Mouse (Mus musculus) gonadal fat pad, adult 2 months (tissue): ENCODE measurements around the gene Lrrc75a. TPM values are rescaled to one million over a fixed set of nuclear protein-coding genes. Genes with fewer than 3 reads are reported as not detected.
A peak's percentile ranks its signal among the peaks of the same experiment; 100 is the strongest.

ENCODE experiments used
- DNase-seq: peaks from one replicate; pipeline ENCODE4 v3.0.0-alpha.2; 2012; ENCODE audit warnings: low read depth
- polyA plus RNA-seq: library from polyadenylated mRNA; depleted of rRNA; stranded (reverse); fragments of >200 nt; gene quantifications from 2 replicates; pipeline ENCODE4 v1.2.3, GENCODE M21; 2012

Gene Lrrc75a
- polyA plus RNA-seq, 1 experiment: 9.1 TPM

- no peak for DNase-seq
Observed at GRCm38 (mm10) chr11:62591904-62592575, 56.3 kb downstream of the Lrrc75a start.

- no peak for DNase-seq
Observed at GRCm38 (mm10) chr11:62591026-62591425, 57.3 kb downstream of the Lrrc75a start.

GRCm38 (mm10) chr11:62589391-62589790 is 58.9 kb downstream of the Lrrc75a start:
- DNase-seq: no peak

GRCm38 (mm10) chr11:62587034-62587433 is 61.3 kb downstream of the Lrrc75a start:
- no peak for DNase-seq

- no peak for DNase-seq
Observed at GRCm38 (mm10) chr11:62584671-62585206, 63.6 kb downstream of the Lrrc75a start.

GRCm38 (mm10) chr11:62583031-62583430 is 65.3 kb downstream of the Lrrc75a start:
- no peak for DNase-seq

GRCm38 (mm10) chr11:62576530-62577152 is 71.7 kb downstream of the Lrrc75a start:
- DNase-seq: no peak

- no peak for DNase-seq
Observed at GRCm38 (mm10) chr11:62575659-62576438, 72.5 kb downstream of the Lrrc75a start.

GRCm38 (mm10) chr11:62575297-62575658 is 73.0 kb downstream of the Lrrc75a start:
- no peak for DNase-seq

GRCm38 (mm10) chr11:62574703-62575085 is 73.6 kb downstream of the Lrrc75a start:
- DNase-seq: no peak

- DNase-seq: no peak
Observed at GRCm38 (mm10) chr11:62573959-62574702, 74.2 kb downstream of the Lrrc75a start, which contains the start of gene Trpv2. Gene Trpv2 (plus strand): TSS chr11:62574486.

GRCm38 (mm10) chr11:62568300-62568699 is 80.0 kb downstream of the Lrrc75a start:
- DNase-seq: peak; percentile 93

- no peak for DNase-seq
Observed at GRCm38 (mm10) chr11:62566211-62566610, 82.1 kb downstream of the Lrrc75a start.

GRCm38 (mm10) chr11:62565747-62566146 is 82.6 kb downstream of the Lrrc75a start:
- DNase-seq: no peak

GRCm38 (mm10) chr11:62563590-62563989 is 84.7 kb downstream of the Lrrc75a start:
- no peak for DNase-seq

- DNase-seq: no peak
Observed at GRCm38 (mm10) chr11:62560463-62561016, 87.8 kb downstream of the Lrrc75a start.

GRCm38 (mm10) chr11:62558961-62559646 is 89.2 kb downstream of the Lrrc75a start:
- DNase-seq: no peak

- no peak for DNase-seq
Observed at GRCm38 (mm10) chr11:62558152-62558551, 90.2 kb downstream of the Lrrc75a start.

- no peak for DNase-seq
Observed at GRCm38 (mm10) chr11:62557205-62557604, 91.1 kb downstream of the Lrrc75a start.

GRCm38 (mm10) chr11:62555896-62556412 is 92.4 kb downstream of the Lrrc75a start:
- no peak for DNase-seq
